Mouse (Mus musculus): ENCODE data around the gene Vamp3. TPM values are rescaled to one million over a fixed set of nuclear protein-coding genes. Genes with fewer than 3 reads are reported as not detected.

The Vamp3 gene
- total RNA-seq (2017): 79.3 and 80.7 TPM in 2 replicates

DNA sequence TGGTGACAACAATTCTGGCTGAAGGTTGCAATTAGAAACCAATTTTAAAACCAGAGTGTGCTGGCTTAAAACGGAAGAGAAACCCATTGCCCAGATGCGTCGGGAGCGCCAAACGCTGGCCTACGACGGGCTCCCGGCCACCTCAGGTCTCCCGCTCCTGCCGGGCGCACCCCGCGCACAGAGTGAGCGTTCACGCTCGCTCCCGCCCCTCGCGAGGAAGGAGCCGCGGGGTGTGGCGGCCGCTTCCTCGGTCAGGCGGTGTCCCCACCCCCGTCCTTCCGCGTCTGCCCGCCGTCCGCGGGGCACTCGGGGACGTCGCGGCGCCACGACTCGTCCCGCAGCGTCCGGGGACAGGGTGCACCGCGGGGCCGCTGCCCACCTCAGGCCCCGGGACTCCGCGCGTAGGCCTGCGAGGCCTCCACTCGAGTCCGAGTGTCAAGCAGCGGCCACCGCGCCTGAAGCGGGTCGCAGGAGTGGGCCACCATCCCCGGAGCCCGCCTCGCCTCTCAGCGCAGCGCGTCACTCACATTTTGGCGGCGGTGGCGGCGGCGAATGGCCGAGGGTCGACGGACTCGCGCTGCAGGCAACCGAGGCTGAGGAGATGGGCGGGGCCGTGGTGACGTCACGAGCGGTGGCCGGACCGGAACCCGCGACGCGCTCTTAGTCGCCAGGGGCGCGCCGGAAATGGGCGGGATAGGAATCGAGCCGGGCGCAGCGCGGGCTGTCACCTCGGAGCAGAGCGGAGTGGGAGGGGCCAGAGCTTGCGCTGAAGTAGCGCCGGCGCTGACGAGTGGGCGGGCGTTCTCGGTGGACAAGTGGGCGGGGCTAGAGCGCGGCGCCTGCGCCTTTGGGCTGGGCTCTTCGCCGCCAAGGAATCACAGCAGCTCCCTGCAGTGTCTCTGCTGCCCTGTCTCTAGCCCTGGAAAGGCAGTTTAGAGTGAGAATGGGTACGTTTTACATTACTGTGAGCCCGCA, at the start of gene Vamp3:
Gene Vamp3, minus strand, starts transcription at position 617 of the 975 bp plus-strand sequence.
- peak; percentile 98 for ATAC-seq (ENCODE audit: extremely low read depth, insufficient number of reproducible peaks, low FRiP score, poor library complexity, severe bottlenecking)

DNA sequence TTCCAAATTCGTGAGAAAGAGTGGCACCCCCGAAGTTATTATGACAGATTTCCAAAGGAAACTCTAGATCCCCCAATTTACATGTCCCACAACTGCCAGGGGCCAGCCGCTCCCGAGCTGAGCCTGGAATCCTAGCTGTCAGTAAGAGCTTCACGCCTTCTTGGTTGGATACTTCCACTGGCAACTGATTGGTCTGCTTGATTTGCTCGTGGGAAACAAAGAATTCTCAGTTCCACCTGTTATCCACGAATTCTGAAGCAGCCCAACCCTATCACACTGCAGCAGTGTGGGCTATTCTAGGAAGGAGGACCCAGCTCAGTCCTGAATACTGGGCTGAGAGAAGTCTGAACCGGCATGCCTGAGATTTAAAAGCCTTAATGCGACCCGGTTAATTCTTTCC, 48.7 kb upstream of the Vamp3 start:
- ATAC-seq (ENCODE audit: extremely low read depth, insufficient number of reproducible peaks, low FRiP score, poor library complexity, severe bottlenecking): no peak

DNA sequence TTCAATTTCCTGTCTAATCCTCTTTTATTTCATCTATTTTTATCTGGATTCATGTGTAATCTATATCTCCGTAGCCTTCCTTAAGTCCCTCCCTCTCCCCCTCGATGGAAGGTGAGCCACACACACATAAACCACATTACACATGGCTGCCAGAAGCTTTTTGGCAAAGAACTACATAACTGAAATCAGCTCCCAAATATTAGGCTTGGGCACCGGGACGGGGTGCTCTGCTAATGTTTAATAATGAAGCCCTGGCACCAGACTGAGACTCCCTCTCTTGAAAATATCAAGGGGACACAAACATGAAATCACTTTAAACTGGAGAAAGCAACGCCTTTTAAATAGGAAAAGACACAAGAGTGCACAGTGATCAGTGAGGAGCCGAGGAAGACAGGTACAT, 48.1 kb upstream of the Vamp3 start:
- no peak for ATAC-seq (ENCODE audit: extremely low read depth, insufficient number of reproducible peaks, low FRiP score, poor library complexity, severe bottlenecking)

DNA sequence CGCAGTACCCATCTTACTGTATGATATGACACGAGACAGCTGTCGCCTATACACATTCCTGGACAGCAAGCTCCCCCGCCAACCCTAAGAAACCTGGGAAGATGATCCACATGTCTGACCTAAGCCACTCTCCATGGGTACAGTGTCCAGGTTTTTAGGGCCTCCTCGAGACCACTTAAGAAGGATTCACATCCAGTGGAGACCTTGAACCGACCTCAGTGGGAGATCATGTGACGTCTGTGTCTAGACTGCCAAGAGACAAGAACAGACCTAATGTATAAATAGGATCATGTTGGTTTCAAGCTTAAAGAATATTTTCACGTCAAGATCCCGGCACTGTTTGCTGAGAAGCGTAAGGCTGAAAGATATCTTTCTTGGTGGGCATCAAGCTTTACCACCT, 46.4 kb upstream of the Vamp3 start:
- ATAC-seq (ENCODE audit: extremely low read depth, insufficient number of reproducible peaks, low FRiP score, poor library complexity, severe bottlenecking): no peak

GRCm38 (mm10) chr4:151103646-151104045, 45.9 kb upstream of the Vamp3 start:
- no peak for ATAC-seq (ENCODE audit: extremely low read depth, insufficient number of reproducible peaks, low FRiP score, poor library complexity, severe bottlenecking)

DNA sequence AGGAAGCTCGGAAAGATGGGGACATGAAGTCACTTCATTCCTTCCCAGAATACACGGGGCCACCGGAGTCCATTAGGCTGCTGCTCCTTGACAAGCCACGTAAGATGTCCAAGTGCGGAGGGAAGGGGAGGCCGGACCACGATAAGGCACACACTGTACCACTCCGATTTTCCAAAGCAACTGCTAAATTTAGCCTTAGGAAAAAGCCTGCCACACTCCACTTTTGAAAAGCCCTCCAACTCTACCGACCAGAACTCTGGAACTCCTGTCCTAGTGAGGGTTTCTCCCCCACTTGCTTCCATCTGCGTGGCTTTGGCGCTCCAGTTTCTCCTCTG, 39.3 kb upstream of the Vamp3 start:
- ATAC-seq (ENCODE audit: extremely low read depth, insufficient number of reproducible peaks, low FRiP score, poor library complexity, severe bottlenecking): no peak

DNA sequence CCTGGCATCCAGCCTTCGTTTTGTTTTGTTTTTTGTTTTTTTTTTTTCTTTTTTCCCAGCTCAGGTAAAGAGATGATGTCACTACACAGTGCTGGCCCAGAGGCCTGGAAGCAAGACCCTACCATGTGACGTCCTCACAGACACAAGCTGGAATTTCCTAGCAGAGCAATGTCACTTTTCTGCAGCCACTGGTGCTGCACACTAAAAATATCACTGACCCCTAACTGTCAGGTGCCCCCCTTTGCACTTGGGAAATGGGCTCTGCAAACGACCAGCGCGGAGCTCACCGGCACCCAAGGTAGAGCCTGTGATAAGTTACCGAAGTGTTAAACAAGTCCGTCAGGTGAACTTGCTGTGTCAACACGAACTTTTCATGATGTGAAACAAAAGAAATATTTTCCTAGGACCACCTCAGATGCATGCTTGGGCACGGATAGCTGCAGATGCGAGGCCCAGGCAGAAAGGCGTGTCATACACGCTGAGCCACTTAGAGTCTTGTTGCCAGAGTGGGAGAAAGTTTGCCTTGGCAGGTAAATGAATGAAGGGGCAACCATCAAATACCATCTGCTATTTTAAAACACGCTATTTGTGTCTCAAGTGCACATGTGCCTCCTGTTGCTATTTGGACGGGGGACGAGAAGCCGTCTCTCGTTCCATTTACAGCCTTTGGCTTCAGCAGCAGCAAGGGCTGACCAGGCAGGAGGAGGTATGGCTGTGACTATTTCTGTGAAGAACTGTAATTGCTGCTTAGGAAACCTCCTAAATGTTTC, 38.8 kb upstream of the Vamp3 start:
- no peak for ATAC-seq (ENCODE audit: extremely low read depth, insufficient number of reproducible peaks, low FRiP score, poor library complexity, severe bottlenecking)

- no peak for ATAC-seq (ENCODE audit: extremely low read depth, insufficient number of reproducible peaks, low FRiP score, poor library complexity, severe bottlenecking)
Observed at GRCm38 (mm10) chr4:151095207-151095606, 37.4 kb upstream of the Vamp3 start.

DNA sequence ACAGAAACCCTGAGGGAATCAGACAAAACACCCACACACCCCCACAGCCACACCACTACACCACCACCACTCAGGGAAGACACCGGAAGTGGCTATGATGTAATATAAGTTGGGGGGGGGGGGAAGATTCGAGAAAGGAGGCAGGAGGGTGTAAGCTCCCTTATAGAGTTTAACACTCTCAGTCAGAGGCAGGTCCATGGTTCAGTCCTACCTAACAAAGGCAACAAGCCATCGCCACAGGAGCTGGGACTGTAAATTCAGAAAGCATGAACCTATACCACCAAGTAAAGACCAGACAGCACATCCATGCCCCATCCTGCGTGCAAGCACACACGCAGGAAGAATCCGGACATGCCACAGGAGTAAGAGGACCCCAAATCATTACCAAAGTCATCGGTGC, 31.5 kb upstream of the Vamp3 start, which contains the start of gene Gm13090:
Gene Gm13090, plus strand, starts transcription at position 301 of the 400 bp plus-strand sequence.
- no peak for ATAC-seq (ENCODE audit: extremely low read depth, insufficient number of reproducible peaks, low FRiP score, poor library complexity, severe bottlenecking)

GRCm38 (mm10) chr4:151088819-151089218, 31.1 kb upstream of the Vamp3 start:
- ATAC-seq (ENCODE audit: extremely low read depth, insufficient number of reproducible peaks, low FRiP score, poor library complexity, severe bottlenecking): no peak

DNA sequence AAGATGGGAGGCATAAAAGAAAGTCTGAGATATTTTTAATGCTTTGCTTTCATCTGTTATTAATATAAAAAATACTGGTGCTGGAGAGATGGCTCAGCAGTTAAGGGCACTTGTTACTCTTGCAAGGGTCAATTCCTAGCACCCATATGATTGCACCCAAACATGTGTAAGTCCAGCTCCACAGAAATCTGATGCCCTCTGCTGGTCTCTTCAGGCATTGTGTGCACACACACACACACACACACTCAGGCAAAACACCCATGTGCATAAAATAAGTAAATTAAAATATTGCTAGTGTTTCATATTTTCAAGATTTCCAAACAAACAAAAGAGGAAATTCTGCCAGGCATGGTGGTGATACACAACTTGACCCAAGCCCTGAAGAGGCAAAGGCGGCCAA, 29.6 kb upstream of the Vamp3 start:
- ATAC-seq (ENCODE audit: extremely low read depth, insufficient number of reproducible peaks, low FRiP score, poor library complexity, severe bottlenecking): no peak

DNA sequence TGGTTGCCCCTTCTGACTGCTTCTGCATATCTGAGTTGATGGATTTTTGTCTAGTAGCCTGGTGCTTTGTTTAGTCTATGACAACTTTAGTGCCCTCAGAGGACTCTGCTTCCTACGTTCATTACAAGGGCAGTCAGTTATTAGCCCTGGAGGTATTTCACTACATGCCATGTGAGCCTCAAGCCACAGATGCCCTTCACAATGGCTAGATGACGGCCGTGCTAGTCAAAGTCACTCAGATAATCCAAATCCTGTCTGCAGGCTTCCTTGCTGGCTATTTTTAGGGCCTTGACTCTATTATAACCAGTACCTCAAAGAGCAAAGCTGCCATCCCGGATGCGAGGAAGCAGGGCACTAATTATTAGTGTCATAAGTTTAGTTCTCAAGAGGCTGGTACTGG, 25.3 kb upstream of the Vamp3 start:
- ATAC-seq (ENCODE audit: extremely low read depth, insufficient number of reproducible peaks, low FRiP score, poor library complexity, severe bottlenecking): no peak

DNA sequence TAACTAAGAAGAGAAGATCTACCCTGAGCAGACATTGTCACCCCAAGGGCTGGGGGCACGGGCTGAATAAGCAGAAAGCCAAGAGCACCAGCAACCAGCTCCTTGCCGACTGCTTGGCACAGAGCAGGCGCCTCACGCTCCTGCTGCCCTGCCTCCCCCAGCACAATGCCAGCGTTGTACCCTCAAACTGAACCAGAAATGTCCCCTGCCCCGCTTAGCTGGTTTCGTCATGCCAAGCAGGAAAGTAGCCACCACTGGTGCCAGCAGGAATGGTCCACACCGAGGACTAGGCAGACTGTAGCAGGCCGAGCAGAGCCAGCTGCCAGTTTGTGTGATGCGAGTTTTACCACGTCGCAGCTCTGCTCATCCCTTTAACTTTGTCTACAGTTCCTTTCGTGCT, 24.2 kb upstream of the Vamp3 start:
- no peak for ATAC-seq (ENCODE audit: extremely low read depth, insufficient number of reproducible peaks, low FRiP score, poor library complexity, severe bottlenecking)

- no peak for ATAC-seq (ENCODE audit: extremely low read depth, insufficient number of reproducible peaks, low FRiP score, poor library complexity, severe bottlenecking)
Observed at GRCm38 (mm10) chr4:151081355-151081754, 23.6 kb upstream of the Vamp3 start.

GRCm38 (mm10) chr4:151074817-151075216, 17.1 kb upstream of the Vamp3 start:
- no peak for ATAC-seq (ENCODE audit: extremely low read depth, insufficient number of reproducible peaks, low FRiP score, poor library complexity, severe bottlenecking)

GRCm38 (mm10) chr4:151073108-151073744, 15.5 kb upstream of the Vamp3 start:
- peak; percentile 77 for ATAC-seq (ENCODE audit: extremely low read depth, insufficient number of reproducible peaks, low FRiP score, poor library complexity, severe bottlenecking)

GRCm38 (mm10) chr4:151070962-151071361, 13.2 kb upstream of the Vamp3 start:
- no peak for ATAC-seq (ENCODE audit: extremely low read depth, insufficient number of reproducible peaks, low FRiP score, poor library complexity, severe bottlenecking)

DNA sequence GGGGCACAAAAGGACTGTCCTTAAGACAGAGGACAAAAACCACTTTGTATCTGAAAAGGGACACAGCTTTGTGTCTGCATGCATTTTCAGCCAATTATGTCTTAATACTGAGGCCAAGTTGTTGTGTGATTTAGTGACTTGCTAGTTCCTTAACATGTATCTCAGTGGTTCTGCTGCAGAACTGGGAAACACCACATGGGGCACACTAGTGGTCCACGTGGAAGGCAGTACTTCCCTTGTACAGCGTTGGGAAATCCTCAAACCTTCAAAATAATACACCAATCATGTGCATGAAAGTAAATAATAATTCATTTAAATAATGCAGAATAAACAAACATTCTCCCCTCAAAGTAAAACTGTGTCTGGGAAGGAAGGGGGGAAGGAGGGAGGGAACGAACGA, 11.0 kb upstream of the Vamp3 start:
- ATAC-seq (ENCODE audit: extremely low read depth, insufficient number of reproducible peaks, low FRiP score, poor library complexity, severe bottlenecking): no peak

DNA sequence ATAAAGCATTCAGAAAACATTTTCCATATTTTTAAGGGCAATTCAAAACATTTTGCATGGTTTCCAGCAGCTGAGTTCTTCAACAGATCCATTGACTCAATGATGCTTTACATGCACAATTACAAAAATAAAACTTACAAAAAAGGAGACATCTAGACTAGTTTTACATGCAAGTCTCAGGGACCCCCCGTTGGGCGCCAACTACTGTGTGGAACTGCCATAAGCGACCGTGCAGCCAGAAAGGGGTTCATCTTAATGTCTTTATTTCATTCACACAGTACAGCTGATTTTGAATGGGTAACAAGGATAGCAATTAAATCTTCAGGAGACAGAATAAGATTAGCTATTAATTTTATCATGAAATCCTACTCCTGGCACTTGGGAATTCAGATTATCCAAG, 1.8 kb upstream of the Vamp3 start:
- no peak for ATAC-seq (ENCODE audit: extremely low read depth, insufficient number of reproducible peaks, low FRiP score, poor library complexity, severe bottlenecking)

GRCm38 (mm10) chr4:151058634-151059033, 871 bp upstream of the Vamp3 start:
- ATAC-seq (ENCODE audit: extremely low read depth, insufficient number of reproducible peaks, low FRiP score, poor library complexity, severe bottlenecking): no peak

Measured in neutrophil, adult 5-6 weeks (primary cell).